Mouse (Mus musculus) ovary, postnatal 14 days (tissue): ENCODE data around the gene Dnajb13.
A peak's percentile ranks its signal among the peaks of the same experiment; 100 is the strongest.

Source experiments
- DNase-seq: peaks from one replicate; pipeline ENCODE4 v3.0.0; 2022; ENCODE audit warnings: low spot score

Dnajb13 gene

GRCm38 (mm10) chr7:100506494-100506893, 8.3 kb downstream of the Dnajb13 start:
- no peak for DNase-seq

GRCm38 (mm10) chr7:100504740-100505487, 9.8 kb downstream of the Dnajb13 start:
- no peak for DNase-seq

- no peak for DNase-seq
Measured at GRCm38 (mm10) chr7:100503076-100503475, 11.7 kb downstream of the Dnajb13 start.

- no peak for DNase-seq
Measured at GRCm38 (mm10) chr7:100502374-100502922, 12.3 kb downstream of the Dnajb13 start.

GRCm38 (mm10) chr7:100501844-100502373, 12.9 kb downstream of the Dnajb13 start:
- no peak for DNase-seq

GRCm38 (mm10) chr7:100501027-100501843, 13.5 kb downstream of the Dnajb13 start:
- DNase-seq: no peak

GRCm38 (mm10) chr7:100500276-100500977, 14.3 kb downstream of the Dnajb13 start:
- no peak for DNase-seq

- DNase-seq: no peak
Measured at GRCm38 (mm10) chr7:100499465-100499864, 15.3 kb downstream of the Dnajb13 start.

- DNase-seq: no peak
Measured at GRCm38 (mm10) chr7:100497982-100498381, 16.8 kb downstream of the Dnajb13 start.

GRCm38 (mm10) chr7:100497402-100497801, 17.4 kb downstream of the Dnajb13 start:
- DNase-seq: no peak

GRCm38 (mm10) chr7:100496791-100497190, 18.0 kb downstream of the Dnajb13 start:
- DNase-seq: no peak

GRCm38 (mm10) chr7:100496371-100496770, 18.4 kb downstream of the Dnajb13 start:
- no peak for DNase-seq

- DNase-seq: no peak
Measured at GRCm38 (mm10) chr7:100495581-100496251, 19.0 kb downstream of the Dnajb13 start.

GRCm38 (mm10) chr7:100495042-100495441, 19.7 kb downstream of the Dnajb13 start:
- no peak for DNase-seq

GRCm38 (mm10) chr7:100494415-100494831, 20.3 kb downstream of the Dnajb13 start:
- DNase-seq: no peak

GRCm38 (mm10) chr7:100493484-100494414, 21.0 kb downstream of the Dnajb13 start:
- DNase-seq: no peak

GRCm38 (mm10) chr7:100493117-100493483, 21.7 kb downstream of the Dnajb13 start, which contains the start of gene Ucp2:
Gene Ucp2 (plus strand): TSS chr7:100493337.
- peak; percentile 85 for DNase-seq

GRCm38 (mm10) chr7:100492391-100493116, 22.2 kb downstream of the Dnajb13 start:
- DNase-seq: no peak

GRCm38 (mm10) chr7:100488474-100489048, 26.2 kb downstream of the Dnajb13 start:
- DNase-seq: no peak
